Mouse (Mus musculus): ENCODE results near the gene Nfkbiz.
A peak's percentile ranks its signal among the peaks of the same experiment; 100 is the strongest.

Gene Nfkbiz

DNA sequence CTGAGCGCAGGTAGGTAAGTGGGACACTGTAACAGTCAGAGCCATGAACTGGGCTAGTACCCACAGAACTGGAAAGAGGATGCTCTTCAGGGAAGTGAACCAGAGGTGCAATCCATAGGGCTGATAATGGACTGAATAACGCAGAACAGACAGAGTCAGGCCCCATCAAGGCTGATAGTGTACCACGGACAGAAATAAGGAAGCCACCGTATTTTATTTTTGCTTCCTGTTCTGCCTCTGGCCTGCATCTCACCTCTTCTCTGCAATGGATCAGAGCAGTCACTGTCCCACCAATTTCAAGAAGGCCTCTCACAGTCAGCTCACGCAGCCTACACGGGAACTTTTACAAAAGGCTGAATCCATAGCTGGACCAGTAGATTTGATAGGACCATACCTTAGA lies 6.7 kb downstream of the Nfkbiz start:
- DNase-seq, result no peak

DNA sequence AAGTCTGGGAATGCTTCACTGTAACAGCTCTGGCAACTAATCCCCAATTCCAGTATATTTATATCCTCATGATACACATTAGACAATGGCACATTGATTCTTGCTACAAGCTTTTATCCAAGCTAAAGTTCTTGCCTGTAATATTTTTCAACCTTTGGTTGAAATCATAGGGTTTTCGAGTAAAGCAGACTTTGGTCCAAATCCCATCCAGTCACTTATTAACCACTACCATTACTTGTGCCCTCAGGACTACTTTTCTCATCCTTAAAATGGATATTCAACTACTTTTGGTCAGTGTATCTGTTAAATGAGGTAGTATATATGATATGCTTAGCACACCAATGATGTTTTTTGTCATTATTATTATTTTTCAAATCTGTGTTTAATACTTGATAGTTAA lies 7.2 kb downstream of the Nfkbiz start:
- DNase-seq, result no peak

DNA sequence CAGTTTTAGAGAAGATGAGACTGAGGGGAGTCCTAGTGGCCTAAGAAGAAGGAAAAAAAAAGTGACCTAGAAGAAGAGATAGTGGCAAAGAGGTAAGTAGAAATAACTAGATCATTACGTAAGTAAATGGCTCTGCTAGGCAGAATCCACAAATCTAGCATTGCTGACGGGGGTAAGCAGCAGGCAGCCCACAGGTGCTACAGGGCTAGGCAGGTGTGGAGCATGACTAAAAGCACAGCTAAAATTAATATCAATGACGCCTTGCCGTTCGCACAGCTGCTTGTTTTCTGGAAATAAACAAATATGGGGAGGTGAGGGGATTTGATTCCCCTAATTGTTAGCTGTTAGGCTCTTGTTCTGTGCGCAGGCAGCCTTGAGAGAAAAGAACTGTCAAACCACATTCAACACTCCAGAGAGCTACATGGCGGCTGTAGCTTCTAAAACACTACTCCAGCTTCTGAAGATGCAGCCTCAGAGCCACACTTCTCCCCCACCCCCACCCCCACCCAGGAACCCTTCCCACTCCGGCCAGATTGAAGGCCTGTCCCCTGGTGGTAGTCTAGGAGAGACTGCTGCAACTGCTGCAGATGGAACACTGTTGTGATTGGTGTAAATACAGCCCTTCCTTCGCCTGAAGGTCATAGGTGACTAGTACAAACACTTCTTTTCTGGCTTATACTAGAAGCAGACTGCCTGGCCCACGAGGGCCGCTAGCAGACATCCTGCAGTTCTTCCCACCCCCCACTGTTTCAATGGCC lies 15.1 kb downstream of the Nfkbiz start:
- peak; percentile 33 for DNase-seq

DNA sequence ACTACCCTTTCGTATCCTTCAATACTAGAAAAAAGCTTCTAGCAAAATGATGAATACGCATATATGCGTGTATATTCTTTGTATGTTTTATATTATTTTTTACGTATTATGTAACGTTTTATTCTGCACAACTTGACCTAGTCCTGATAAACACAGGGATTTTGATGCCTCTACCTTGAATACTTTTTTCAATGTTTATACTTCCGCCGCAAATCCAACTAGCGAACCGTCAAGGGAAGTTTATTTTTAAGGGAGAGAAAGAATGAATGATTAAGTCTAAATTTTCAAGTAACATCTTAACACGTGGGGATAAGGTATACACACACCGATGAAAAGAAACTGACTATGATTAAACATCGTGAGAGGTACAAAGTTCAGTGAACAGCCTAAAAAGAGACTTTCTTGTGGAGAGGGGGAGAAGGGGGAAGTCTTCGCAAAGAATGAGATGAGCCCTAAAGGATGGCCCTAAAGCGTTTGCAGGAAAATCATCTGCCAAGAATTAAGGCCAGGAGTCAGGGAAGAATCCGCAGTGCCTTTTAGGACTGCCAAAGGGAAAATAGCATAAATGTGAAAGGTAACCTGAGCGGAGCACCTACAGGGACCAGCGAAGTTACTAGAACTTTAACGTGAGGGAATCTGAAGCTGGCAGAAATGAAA lies 15.8 kb downstream of the Nfkbiz start:
- DNase-seq, result peak; percentile 51

DNA sequence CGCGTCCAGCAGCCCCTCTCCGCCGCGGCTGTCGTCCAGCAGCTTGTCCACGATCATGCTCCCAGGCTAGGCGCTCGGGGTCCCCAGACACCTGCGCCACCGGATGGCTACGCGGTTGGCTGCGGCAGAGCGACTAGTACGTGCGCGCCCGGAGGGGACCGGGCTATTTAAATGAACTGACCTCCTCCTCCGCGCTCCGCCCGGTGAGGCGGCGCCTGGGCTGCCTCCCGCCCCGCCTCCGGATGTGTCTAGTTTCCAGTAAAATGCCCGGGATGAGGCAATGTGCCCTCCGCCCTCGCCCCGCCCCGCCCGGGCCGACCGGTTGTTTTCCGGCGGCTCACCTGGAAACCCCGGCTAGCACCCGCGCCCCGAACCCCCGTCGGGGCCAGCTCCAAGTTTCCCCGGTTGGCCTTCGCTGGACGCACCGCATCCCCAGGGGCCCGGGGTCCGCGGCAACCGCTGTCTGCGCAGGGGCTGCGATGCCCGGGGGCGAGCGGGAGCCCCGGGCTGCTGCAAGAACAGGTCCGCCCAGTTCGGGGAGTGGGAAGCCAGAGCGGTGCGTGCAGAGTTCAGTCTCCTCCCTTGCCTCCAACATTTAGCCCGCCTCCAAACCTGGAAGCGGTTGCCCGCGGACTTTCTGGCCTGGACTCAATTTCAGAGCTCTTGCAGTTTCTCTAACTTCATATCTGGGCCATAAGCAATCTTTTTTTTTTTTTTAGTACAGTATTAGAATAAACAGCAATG lies 16.5 kb downstream of the Nfkbiz start:
- DNase-seq, result peak; percentile 95

DNA sequence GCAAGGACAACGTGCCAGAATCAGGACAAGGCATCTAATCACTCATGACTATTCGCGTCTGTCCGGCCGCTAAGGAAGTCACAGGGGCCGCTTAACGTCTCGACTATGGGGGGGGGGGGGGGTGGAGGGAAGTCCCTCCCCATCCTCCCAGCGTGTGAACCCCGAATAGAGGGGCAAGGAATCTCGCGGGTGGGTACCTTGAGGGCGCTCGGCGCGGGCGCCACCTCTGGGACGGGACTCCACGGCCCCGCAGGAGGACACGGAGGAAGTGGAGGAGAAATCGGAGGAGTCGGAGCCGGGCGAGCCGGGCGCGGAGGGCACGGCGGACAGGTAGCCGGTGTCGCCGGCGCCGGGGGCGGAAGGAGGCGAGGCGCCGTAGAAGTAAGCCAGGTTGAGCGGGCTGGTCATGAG lies 17.1 kb downstream of the Nfkbiz start:
- DNase-seq, result no peak

DNA sequence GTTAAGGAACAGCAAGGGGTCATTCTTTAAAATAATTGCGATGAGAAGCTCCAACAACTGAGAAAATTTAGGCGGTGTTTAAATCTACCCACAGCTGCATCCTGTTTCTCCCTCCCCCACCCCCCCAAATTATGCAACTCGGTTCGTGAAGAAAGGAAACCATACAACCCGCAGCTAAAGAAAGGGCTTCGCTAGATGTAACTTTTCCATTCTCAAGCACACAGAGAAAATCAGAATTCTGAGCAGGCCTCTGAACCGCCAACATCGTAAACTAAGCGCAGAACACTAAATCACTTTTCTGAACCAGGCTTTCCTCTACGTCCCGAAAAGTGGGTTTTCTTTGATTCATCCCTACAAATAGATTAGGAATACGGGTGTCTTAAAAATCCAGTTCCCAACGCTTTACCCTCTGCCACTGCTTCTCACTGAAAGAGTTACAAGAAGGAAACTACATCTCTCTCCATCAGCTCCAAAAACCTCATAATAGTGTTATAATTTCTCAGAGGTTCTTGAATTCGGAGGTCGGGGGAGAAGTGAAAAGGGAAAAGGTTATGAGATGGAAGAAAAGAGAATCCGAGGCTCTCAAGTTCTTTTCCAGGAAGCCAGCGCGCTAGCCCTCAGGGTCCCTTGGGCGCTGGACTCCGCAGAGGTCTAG lies 17.7 kb downstream of the Nfkbiz start:
- DNase-seq, result peak; percentile 55

DNA sequence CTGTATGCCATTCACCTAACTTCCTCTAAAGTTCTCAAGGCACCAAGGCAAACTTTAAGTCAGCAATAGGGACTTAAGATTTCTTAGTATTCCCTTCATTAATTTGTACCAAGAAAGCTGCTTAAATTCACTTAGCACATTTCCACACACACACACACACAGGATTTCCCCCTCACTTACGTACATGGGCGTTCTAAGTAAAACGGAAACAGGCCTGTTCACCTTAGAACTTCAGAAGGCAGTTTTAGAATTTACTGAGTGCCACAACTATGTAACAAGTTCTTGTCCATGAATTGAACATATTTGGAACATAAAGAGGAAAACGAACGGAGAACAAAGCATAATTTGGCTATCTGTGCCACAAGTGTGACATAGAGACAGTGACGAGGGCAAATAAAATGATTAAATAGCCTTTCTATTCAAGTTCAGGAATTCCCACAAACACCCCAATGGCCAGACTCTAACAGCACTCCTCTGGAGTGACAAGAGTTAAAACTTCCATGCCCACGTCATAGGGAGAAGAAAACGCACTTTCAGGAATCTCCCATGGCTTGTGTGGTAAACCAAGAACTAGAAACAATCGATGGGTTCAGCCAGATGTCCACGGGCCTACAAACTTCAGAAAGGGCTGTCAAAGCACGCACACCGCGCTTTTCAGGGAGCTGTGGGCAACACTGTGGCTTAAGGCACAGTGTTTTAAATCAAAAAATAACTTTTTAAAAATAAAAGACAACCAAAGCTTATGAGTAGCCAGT lies 18.4 kb downstream of the Nfkbiz start:
- no peak for DNase-seq

DNA sequence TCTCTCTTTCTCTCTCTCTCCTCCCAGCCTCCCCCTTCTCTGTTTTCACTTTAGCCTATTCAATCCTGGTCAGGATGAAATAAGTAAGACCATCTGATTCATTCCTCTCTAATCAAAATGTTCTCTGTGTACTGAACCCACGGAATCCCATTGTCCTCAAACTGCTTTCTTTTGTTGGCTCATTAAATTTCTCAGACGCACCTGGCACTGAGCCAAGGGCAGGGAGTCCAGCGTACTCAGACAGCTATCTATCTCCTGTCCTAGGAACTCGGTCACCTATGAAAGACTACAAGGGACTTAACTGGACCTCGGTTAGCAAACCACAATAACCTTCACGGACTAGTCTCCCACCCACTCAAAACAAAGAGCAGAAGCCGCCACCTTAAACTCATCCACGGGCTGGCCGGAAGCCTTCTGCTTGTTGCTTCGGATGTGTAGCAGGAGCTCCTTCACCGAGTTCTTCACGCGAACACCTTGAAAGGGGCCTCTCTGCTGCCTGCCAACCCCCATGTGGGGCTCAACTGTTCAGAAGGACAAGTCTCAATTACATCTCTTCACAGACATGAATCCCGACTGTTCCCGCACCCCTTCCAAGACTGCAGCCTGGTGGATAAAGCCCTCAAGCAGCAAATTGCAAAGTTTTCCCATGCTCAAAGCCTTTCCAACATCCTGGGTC lies 19.4 kb downstream of the Nfkbiz start:
- peak; percentile 41 for DNase-seq

DNA sequence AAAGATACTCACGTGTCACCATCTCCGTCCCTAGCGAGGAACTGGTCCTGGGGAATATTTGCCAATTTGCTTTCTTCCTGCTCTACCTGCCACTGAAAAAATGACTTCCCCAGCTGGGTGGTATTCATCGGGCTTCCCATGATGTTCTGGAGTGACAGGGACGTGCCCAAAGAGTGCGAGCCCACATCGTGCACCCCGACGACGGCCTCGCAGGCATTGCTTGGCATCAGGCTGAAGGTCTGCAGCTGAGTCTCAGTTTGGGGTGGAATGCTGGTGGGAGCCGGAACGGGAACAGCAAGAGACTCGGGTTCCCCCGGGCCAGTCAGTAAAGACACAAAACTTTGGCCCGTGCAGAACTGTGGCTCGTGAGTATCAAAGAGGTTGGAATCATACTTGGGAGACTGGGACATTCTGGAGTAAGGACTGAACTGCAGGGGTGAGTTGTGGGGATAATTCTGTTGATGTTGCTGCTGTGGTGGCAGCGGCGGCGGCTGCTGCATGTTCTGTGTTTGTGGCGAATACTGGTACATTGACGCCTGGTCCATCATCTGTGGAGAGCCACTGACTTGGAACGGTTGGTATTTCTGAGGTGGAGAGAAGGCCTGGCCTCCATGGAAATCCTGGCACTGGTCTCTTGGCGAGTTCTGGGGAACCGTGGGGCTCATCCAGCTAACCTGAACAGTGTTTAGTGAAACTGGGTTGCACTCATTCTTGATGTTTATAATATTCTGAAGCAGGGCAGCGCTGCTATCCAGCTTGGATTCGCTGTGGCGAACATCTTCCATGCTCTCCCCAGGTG lies 20.8 kb downstream of the Nfkbiz start:
- no peak for DNase-seq

DNA sequence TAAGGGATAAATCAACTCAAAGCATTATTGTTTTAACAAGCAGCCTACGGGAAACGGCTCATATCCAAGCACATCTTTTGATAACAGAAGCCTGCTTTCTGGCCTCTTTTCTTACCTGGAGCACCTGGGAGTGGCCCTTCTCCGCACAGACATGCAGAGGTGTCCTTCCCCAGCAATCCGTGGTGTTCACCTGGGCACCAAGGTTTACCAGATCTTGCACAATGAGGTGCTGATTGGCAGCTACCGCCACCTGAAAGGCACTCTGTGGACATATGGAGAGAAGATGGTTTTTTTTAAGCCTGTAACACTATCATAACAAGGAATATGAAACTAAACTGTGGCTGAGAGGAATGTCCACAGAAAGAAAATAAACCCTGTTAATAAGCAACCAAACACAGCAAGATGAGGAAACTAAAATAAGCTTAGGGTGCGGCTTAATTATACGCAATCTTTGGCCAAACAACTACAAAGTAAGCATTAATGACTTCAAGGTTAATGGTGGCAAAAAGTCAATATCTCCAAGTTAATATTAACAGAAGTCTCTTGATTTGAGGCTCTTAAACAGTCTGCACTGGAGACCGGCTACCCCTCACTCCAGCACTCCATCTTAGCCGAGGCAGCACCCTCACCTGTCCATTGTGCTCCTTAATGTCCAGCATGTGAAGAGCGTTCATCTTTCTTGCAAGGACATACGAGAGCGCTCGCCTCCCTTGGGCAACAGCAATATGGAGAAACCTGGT lies 22.3 kb downstream of the Nfkbiz start:
- no peak for DNase-seq

DNA sequence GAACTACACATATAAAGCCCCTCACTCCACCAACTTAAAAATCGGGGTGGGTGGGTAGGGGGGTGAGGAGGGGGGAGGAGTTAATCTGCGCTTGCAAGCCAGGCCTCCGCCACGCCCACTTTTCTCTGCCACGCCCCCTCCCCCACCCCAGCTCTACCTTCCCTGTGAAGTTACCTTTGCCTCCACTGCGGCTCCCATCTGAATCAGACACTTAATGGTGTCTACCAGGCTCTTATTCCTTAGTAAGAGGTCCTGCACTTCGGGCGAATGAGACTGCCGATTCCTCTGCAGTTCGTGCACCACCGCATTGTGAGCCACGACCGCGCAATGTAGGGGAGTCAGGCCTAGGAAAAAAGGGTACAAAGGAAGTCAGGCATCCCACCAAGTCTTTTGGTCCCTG lies 23.2 kb downstream of the Nfkbiz start:
- no peak for DNase-seq

DNA sequence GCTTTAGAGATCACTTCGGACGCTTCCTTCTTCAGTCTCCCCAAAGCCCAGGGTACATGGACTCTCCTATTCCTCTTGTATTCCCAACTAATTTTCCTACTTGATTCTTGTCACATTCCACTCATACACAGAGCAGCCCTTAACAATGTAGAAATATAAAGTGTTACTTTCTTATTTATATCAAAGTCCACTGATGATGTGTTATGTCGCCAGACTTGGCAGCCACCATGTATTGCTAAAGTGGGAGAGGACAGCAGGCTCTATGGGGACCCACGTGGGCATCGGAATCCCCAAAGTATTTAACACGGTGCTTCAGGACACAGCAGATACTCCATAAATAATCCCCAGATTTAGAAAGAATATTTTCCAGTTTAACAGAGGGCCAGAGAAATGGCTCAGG lies 24.0 kb downstream of the Nfkbiz start:
- DNase-seq, result no peak

DNA sequence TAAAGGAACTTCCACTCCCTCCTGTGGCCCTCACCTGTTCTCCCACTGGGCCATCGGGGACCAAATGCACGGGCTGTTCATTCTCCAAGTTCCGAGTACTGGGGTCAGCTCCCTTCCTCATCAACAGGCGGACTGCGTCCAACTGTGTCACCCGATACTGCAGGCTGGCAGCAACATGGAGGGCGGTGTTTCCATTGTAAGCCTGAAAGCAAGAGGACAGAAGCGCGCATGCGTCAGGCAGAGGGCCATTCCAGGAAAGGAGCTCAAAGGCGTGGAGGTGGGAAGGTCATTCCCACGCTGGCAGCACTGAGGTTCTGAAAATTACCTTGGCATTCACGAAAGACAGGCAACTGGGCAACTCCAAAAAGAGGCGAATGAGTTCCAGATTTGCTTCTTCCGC lies 24.8 kb downstream of the Nfkbiz start:
- no peak for DNase-seq

DNA sequence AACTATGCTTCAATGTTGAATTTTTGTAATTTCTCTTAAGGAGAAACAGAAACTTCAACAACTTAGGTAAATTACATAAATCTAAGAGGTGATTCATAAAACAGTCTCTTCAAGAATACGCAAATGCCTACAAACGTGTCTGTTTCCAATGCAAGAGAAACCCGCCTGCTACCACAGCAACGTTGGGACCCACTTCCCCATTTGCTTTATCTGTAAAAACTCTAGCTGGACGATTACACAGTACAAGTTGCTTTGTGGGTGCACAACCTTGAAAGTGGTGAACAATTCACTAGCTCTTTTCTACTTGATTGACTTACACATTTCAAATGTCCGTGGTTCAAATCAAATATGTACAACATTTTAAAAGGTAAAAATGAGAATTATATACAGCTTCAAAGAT lies 26.9 kb downstream of the Nfkbiz start:
- DNase-seq, result no peak

DNA sequence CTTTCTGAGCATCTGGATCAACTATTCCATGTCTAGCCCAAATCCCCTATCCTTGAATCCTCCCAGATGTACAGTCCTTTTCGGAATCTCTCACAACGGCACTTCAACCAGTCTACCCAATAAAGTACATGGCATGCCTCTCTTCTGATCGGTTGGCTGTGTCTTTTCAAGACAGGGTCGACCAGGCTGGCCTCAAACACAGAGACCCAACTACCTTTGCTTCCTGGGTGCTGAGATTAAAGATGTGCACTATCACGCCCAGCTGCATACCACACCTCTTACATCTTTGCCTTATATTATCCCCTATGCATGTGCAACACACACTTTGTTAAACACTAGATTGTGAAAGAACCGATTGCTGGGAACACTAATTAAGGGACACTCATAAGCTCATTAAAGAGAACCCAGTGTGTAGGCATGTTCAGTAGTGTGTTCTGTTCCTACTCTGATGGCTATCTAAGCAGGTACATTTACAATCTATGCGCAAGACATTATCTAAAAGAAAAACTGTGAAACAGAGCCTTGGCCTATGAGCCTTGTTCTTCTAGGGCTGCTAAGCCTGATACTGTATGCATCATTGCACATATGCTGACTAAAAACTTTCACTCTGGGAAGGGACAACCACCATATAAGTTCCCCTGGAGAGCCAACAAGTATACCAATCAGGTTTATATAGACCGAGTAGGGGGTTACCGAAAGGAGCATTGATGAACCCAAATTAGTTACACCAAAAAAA lies 28.8 kb downstream of the Nfkbiz start:
- no peak for DNase-seq

DNA sequence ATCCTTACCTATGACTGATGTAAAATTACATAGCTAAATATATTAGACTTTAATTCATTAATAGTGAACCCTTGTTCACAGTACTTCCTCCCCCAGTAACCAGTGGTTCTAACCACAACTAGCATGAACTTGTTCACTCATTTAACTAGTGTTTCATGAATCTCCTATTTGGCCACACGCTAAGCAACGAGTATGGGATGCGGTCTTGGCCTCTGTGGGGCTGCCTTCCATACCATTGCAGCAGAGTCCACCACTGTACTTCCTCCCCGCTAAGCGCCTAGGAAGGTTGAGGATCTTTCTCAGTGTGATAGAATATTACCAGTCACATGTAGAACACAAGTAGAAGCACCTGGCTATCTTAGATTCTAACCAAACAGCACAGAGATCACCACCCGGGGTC lies 29.4 kb downstream of the Nfkbiz start:
- no peak for DNase-seq

DNA sequence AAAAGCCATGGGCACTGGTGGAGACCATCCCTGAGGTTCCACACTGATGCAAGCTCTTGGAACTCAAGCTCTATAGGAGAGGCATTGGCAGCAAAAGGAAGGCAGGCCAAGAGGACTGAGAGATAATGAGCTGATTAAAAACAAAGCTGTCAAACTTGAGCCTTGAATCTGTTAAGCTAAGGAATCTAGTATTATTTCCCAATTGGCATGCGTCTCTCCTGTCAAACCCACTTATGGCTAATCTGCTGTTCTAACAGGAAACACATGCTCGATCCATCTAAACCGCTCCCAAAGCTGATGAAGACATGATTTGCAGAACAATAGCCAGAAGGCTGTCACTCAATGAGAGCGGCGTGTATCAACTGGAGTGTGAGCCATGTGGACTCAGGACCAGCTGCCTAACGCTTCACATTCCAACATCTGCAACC lies 31.2 kb downstream of the Nfkbiz start:
- DNase-seq, result no peak

DNA sequence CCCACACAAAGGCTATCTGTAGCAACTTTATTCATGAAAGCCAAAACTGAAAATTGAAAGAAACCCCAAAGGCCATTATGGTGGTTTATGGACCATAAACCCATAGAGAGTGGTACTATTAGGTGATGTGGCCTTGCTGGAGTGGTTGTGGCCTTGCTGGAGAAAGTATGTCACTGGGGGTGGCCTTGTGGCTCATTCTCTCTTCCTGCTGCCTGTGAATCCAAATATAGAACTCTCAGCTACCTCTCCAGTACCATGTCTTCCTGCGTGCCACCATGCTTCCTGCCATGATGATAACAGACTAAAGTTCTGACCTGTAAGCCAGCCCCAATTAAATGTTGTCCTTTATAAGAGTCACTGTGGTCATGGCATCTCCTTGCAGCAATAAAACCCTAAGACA lies 33.9 kb downstream of the Nfkbiz start:
- DNase-seq, result no peak

DNA sequence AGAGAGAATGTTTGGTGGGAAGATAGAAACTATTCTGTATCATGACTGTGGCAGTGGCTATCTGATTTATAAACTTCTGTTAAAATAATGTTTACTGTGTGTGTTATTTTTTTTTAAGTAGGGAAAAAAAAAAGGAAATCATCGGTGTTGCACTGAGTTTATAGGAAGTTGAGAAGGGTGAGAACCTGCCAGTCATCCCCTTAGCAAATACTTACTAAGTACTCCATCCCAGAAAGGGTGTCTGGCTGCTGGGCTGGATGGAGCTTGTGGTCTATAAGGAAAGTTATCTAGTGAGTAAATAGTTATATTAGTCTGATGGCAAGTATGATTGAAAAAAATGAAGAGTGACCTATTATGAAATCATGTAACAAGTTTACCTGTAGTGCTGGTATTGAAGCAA lies 37.1 kb downstream of the Nfkbiz start:
- no peak for DNase-seq

Data from cerebellum, adult 9-10 months (tissue).